Mouse (Mus musculus) hindbrain, embryonic 14.5 days (tissue): ENCODE results near the gene Atn1. TPM values are rescaled to one million over a fixed set of nuclear protein-coding genes. Genes with fewer than 3 reads are reported as not detected.
A peak's percentile ranks its signal among the peaks of the same experiment; 100 is the strongest.

ENCODE experiments used
- ATAC-seq: fragments of 200-750 bp; cut with Nextera tagmentation; 2 replicates; pipeline ENCODE4 v1.8.0; 2017; ENCODE audit warnings: moderate number of reproducible peaks, mild to moderate bottlenecking, moderate TSS enrichment, moderate library complexity; ENCODE audit not compliant: low FRiP score
- DNase-seq: peaks from one replicate; pipeline ENCODE4 v3.0.0-alpha.2; 2015; ENCODE audit warnings: low spot score
- H3K27ac ChIP-seq: fragments of 300-500 bp; sonication (generic); 2 replicates; pipeline ENCODE4 v1.5.1; 2014; ENCODE audit warnings: mild to moderate bottlenecking, moderate library complexity
- H3K27me3 ChIP-seq: fragments of 300-500 bp; sonication (generic); 2 replicates; pipeline ENCODE4 v1.6.1; 2014; ENCODE audit warnings: mild to moderate bottlenecking, low read length, mixed read lengths; ENCODE audit not compliant: control insufficient read depth, insufficient read depth
- H3K36me3 ChIP-seq: fragments of 300-500 bp; sonication (generic); replicated peaks from 2 replicates; pipeline ENCODE4 v1.6.1; 2014; ENCODE audit not compliant: control insufficient read depth, insufficient read depth
- H3K4me1 ChIP-seq: fragments of 300-500 bp; sonication (generic); replicated peaks from 2 replicates; pipeline ENCODE4 v1.6.1; 2014; ENCODE audit warnings: antibody characterized with exemption, low read length, mixed read lengths; ENCODE audit not compliant: control insufficient read depth, insufficient read depth
- H3K4me2 ChIP-seq: fragments of 300-500 bp; sonication (generic); replicated peaks from 2 replicates; pipeline ENCODE4 v1.6.1; 2014; ENCODE audit warnings: mild to moderate bottlenecking, moderate library complexity
- H3K4me3 ChIP-seq: fragments of 300-500 bp; sonication (generic); replicated peaks from 2 replicates; pipeline ENCODE4 v1.5.1; 2014; ENCODE audit warnings: mild to moderate bottlenecking, low read length
- H3K9ac ChIP-seq: fragments of 300-500 bp; sonication (generic); 2 replicates; pipeline ENCODE4 v1.6.1; 2014
- H3K9me3 ChIP-seq: fragments of 300-500 bp; sonication (generic); 2 replicates; pipeline ENCODE4 v1.6.1; 2016; ENCODE audit warnings: low read length; ENCODE audit not compliant: control insufficient read depth
- WGBS: fragments of 180-500 bp; shearing (Covaris S2); extraction: QIAGEN DNeasy Blood & Tissue Kit; methylation state at CpG from one replicate; pipeline ENCODE4 v1.1.7; 2014; 5-methylcytosine and 5-hydroxymethylcytosine counted together
- polyA plus RNA-seq: library from polyadenylated mRNA; unstranded; fragments of >200 nt; fragmentation: Nextera tagmentation; extraction: Ambion mirVana; gene quantifications from 2 replicates; pipeline ENCODE4 v1.2.1, GENCODE M21; 2014

The Atn1 gene
- polyA plus RNA-seq, 1 experiment from 2014 or later, result 25.9 TPM

DNA sequence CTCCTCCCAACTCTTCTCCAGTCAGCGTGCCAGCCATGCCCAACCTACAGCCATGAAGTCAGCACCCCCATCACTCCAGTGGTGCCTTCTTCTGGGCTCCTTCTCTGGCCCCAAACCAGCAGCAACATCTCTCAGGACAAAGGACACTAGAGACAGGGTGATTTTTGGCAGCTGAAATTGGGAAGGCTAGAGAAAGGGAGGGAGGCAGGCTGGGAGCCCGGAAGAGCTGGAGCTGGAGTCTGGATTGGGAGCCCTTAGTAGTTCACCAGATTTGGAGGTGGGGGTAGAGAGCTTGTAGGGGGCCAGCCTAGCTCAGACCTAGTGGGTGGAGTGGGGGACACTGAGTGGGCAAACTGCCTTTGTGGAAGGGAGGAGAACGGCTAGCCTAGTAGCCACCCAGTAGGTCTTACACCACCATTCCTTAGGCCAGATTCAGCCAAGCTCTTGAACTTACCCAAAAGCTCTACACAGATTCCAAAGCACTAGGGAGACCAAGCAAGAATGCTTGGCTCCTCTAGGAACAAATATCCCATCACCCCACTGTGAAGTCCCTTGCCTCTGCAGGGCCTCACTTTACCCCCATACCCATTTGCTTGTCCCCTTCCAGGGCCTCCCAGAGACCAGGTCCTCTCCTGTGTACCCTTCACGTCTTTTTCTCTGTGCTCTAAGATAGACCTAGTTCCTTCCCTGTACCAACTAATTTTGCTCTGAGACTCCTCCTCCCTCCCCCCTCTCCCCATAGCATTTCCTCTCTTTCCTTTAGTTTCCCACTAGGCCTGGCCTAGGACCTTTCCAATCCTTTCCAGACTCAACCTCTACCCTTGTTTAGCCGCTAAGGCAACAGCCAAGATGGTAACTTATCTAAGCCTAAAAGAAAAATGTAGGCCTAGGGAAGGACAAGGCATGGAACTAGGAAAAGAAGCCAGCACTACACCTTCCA lies 1.9 kb upstream of the Atn1 start:
- H3K4me1 ChIP-seq, result peaks cover 44% of the 10 kb centered on the region
- peak overlapping the region; percentile 97 for H3K27ac ChIP-seq
- WGBS, result 18% methylated on average over 5 of the region's 5 CpGs
- DNase-seq (no peak), ATAC-seq (peak; percentile 38)
- H3K36me3 ChIP-seq, result no peaks in the 10 kb centered on the region
- H3K4me2 ChIP-seq, result peak overlapping the region; percentile 61
- H3K27me3 ChIP-seq, result no peaks in the 10 kb centered on the region
- H3K9ac ChIP-seq, result peak overlapping the region; percentile 94
- peak overlapping the region; percentile 78 for H3K4me3 ChIP-seq
- no peaks in the 10 kb centered on the region for H3K9me3 ChIP-seq

DNA sequence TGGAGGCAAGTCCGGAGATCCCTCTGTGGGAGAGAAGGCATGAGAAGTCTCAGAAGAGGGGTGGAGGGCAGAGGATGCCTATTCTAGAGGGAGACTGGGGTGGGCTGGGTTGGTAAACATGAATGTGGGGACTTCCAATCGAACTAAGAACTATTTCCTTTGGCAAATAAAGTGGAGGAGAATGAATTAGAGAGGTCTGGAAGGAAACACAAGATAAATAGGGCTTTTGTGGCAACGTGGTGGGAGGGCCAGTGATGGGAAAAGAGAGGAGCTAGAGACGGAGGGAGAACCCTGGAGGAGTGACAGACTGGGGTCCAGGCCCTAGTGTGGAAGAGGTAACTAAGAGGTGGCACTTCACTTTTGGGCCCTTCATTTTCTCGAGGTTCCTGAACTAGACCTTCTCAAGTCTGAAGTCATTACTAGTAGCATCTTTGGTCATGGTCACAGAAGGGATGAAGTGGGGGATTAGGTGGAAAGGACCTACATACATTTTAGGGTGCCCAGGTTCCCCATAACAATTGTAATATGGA lies 1.1 kb upstream of the Atn1 start:
- Histone ChIP-seq H3K9me3 (no peaks in the 10 kb centered on the region), H3K27me3 (no peaks in the 10 kb centered on the region), H3K4me1 (peaks cover 44% of the 10 kb centered on the region), H3K9ac (peak overlapping the region; percentile 94), H3K4me2 (peak overlapping the region; percentile 61), H3K36me3 (peaks cover 3% of the 10 kb centered on the region; the same call in 1 of the 2 replicates), H3K4me3 (peak overlapping the region; percentile 78), H3K27ac (peak overlapping the region; percentile 97)
- no peak for DNase-seq
- 4% methylated on average over 5 of the region's 5 CpGs for WGBS
- no peak for ATAC-seq

DNA sequence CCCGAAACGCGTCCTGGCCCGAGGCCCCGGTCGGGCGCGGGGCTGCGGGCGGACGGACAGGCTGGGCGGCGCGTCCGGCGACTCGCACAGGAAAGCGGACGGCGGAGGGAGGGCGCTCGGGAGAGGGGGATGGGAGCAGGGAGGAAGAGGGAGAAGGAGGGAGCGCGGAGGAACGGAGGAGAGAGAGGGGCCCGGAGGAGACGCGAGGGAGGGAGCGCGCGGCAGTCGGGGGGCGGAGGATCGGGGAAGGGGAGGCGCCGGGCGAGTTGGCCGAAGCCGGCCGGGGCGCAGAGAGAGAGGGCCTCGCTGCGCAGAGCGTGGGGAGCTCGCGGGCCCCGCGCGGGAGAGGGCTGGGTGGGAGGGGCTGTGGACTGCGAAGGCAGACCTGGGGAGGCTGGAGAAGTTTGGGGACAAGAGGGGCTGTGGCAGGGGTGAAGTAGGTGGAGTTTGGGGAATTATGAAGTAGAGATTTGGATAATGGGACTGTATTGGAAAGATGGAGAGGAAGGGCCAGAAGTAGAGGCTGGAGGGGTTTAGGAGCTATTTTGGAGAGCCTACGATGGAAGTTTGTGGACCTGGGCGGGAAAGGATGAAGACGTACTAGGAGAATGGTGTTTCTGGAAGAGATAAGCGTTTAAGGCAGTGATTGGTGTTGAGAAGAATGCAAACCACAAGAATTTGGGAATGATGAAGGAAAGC lies 477 bp upstream of the Atn1 start:
- ATAC-seq (peak; percentile 82), DNase-seq (peak; percentile 76)
- WGBS, result 1% methylated on average over 48 of the region's 54 CpGs
- H3K9ac ChIP-seq, result peak overlapping the region; percentile 94
- peaks cover 44% of the 10 kb centered on the region for H3K4me1 ChIP-seq
- peaks cover 4% of the 10 kb centered on the region; the same call in 1 of the 2 replicates for H3K36me3 ChIP-seq
- H3K9me3 ChIP-seq, result no peaks in the 10 kb centered on the region
- peak overlapping the region; percentile 97 for H3K27ac ChIP-seq
- H3K4me3 ChIP-seq, result peak overlapping the region; percentile 78
- H3K4me2 ChIP-seq, result peak overlapping the region; percentile 61
- no peaks in the 10 kb centered on the region for H3K27me3 ChIP-seq

DNA sequence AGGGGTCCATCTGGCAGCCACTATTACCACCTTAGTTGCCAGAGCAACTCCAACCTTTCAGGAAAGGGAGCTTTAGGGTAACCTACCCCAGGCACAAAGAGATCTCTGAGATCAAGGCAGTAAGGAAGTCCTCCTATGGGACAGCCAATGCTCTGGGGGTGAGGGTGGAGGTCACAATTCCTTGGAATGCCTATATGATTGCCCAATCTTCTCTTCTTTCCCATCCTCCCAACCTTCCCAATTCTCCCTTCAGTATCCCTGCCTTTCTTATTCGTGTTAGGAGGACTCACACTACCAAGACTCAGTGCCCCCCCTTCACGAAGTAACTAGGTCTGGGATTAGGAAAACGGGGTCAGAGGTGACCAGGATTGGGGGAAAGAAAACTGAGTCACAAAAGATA lies 1.0 kb downstream of the Atn1 start:
- Histone ChIP-seq H3K4me1 (peaks cover 44% of the 10 kb centered on the region), H3K4me3 (peak overlapping the region; percentile 78), H3K9me3 (no peaks in the 10 kb centered on the region), H3K4me2 (peak overlapping the region; percentile 78), H3K27ac (peak overlapping the region; percentile 97), H3K36me3 (peaks cover 11% of the 10 kb centered on the region), H3K27me3 (no peaks in the 10 kb centered on the region), H3K9ac (peak overlapping the region; percentile 94)
- WGBS, result 5% methylated on average over 3 of the region's 3 CpGs
- DNase-seq (no peak), ATAC-seq (no peak)

DNA sequence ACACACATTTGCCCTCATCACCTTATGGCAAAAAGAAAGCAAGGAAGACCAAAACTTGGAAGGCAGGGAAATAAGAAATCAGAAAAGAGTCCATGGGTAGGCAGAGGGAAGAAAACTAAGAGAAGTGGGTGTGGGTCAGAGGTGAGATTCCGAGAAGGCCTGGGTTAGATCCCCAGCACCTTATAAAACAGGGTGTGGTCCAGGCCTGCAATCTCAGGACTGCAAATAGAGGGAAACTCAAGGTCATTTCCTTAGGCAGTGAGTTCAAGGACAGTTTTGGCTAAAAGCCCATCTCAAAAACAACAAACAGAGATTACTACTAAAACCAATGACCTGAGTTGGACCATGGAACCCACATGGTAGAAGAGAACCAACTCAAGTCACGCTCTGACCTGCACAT lies 2.5 kb downstream of the Atn1 start:
- H3K27ac ChIP-seq, result no peak overlapping the region
- H3K4me2 ChIP-seq, result peak overlapping the region; percentile 78
- no peaks in the 10 kb centered on the region for H3K27me3 ChIP-seq
- peaks cover 23% of the 10 kb centered on the region for H3K36me3 ChIP-seq
- no peak overlapping the region for H3K9ac ChIP-seq
- H3K4me1 ChIP-seq, result peaks cover 39% of the 10 kb centered on the region
- WGBS, result 94% methylated on average over 2 of the region's 2 CpGs
- DNase-seq, result no peak
- no peaks in the 10 kb centered on the region for H3K9me3 ChIP-seq
- no peak for ATAC-seq
- no peak overlapping the region for H3K4me3 ChIP-seq

DNA sequence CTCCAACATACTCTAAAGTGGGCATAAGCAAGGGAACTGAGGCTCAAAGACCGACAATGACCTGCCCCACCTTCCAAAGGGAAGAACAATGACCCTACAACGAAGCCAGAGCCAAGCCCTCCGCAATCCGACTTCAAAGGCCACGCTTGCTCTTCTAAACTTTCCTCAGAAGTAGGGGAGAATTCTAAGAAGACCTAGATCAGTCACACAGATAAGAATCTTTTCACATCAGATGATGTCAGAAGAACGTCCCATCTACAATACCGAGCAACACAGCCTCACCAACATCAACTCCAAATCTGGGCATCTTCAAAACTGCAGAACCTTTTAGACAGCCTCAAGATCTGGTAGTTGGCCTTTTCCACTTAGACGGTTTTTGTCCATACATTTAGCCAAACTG lies 5.9 kb downstream of the Atn1 start:
- Histone ChIP-seq H3K9me3 (no peaks in the 10 kb centered on the region), H3K4me1 (peaks cover 30% of the 10 kb centered on the region), H3K36me3 (peaks cover 48% of the 10 kb centered on the region), H3K4me2 (no peak overlapping the region), H3K27ac (no peak overlapping the region), H3K4me3 (no peak overlapping the region), H3K9ac (no peak overlapping the region), H3K27me3 (no peaks in the 10 kb centered on the region)
- DNase-seq (no peak), ATAC-seq (no peak)
- 84% methylated on average over 8 of the region's 8 CpGs for WGBS

DNA sequence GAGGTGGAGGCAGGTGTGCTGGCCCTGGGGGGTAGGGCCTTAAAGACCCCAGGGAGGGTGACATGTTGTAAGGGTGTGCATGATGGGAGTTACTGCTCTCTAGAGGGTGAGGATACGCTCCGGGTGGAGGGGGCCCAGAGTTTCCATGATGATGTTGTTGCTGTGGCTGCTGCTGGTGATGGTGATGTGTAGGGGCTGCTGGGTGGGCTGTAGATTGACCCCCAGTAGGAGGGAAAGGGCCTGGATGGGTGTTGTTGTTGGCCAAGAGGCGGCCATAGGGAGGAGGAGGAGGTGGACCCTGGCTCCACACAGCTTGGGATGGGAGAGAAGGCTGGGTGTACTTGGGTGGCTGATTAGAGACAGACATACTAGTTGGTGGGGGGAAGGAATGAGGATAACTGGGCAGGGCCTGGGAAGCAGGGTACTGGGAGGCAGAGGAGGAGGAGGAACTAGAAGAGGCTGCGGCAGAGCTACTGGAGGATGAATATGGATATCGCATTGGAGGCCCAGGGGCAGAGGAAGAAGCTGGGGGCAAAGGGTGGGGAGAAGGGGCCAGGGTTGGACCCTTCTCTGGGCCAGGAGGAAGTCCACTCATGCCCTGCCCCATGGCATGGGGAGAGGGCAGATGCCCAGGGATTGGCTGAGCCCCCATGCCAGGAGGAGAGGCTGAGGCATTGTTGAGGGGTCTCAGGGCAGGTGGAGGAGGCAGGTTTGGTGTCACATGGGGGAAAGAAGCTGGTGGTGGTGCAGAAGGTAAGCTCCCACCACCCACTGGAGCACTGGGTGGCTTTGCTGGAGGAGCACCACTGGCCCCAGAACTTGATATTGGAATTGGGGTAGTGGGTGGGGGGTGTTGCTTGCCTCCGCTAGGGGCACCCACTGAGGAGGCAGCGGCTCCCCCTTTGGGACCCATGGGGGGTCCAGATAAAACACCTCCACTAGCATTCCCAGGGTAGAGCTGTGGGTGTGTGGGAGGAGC lies 9.4 kb downstream of the Atn1 start:
- Histone ChIP-seq H3K9me3 (no peaks in the 10 kb centered on the region), H3K4me1 (peaks cover 14% of the 10 kb centered on the region), H3K4me3 (peak overlapping the region; percentile 40; the same call in 1 of the 2 replicates), H3K4me2 (peak overlapping the region; percentile 94; the same call in 1 of the 2 replicates), H3K9ac (peak overlapping the region; percentile 80; the same call in 1 of the 2 replicates), H3K36me3 (peaks cover 74% of the 10 kb centered on the region), H3K27ac (peak overlapping the region; percentile 90; the same call in 1 of the 2 replicates), H3K27me3 (no peaks in the 10 kb centered on the region)
- 82% methylated on average over 7 of the region's 7 CpGs for WGBS
- ATAC-seq (no peak), DNase-seq (no peak)

DNA sequence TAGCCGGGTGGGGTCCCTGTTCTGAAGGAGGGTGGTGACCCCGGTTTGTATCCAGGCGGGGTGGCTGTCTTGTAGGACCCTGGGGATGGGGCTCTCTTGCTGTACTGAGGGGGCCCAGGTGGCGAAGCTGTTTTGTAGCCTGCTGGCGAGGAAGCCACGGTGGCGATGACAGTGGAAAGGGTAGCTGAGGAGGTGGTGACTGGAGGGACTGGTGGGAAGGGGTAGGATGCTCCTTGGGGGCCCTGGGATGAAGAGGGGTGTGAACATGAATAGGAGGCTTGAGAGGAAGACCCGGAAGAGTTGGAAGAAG lies 10.1 kb downstream of the Atn1 start:
- ATAC-seq (no peak), DNase-seq (no peak)
- 11% methylated on average over 8 of the region's 8 CpGs for WGBS
- Histone ChIP-seq H3K27me3 (no peaks in the 10 kb centered on the region), H3K27ac (peak overlapping the region; percentile 90), H3K9me3 (no peaks in the 10 kb centered on the region), H3K4me3 (peak overlapping the region; percentile 40), H3K4me1 (peaks cover 18% of the 10 kb centered on the region), H3K9ac (peak overlapping the region; percentile 80), H3K4me2 (peak overlapping the region; percentile 94), H3K36me3 (peaks cover 71% of the 10 kb centered on the region)
